Mouse (Mus musculus) liver, adult 2 months (tissue): ENCODE measurements at regions not wholly inside any gene's neighbourhood (a gene's known extent, or its start where the extent isn't known, plus 50 kb on each side); places are given as distances from the start of the nearest gene placed in this dataset.

Source experiments
- CTCF ChIP-seq: fragments of 200-500 bp; IDR thresholded peaks from 2 replicates; pipeline ENCODE4 v1.5.1; 2011; ENCODE audit warnings: low read depth, low read length, control low read depth
- POLR2A ChIP-seq: fragments of 200-500 bp; IDR thresholded peaks from 2 replicates; pipeline ENCODE4 v1.6.1; 2011; ENCODE audit warnings: low read length, control low read depth; ENCODE audit not compliant: insufficient read depth; ENCODE audit errors: extremely low read depth

- TF ChIP-seq CTCF, result no peak
- no peak for TF ChIP-seq POLR2A
These were observed 105.2 kb upstream of the Arhgap5 start for GRCm38 (mm10) chr12:52398511-52398975.
